Mouse (Mus musculus) kidney, embryonic 16.5 days (tissue): ENCODE measurements around the gene Srek1. TPM values are rescaled to one million over a fixed set of nuclear protein-coding genes. Genes with fewer than 3 reads are reported as not detected.

Experiments
- ATAC-seq: fragments of 200-750 bp; cut with Nextera tagmentation; 2 replicates; pipeline ENCODE4 v1.8.0; 2017; ENCODE audit warnings: moderate TSS enrichment; ENCODE audit not compliant: low FRiP score, low TSS enrichment
- H3K27ac ChIP-seq: fragments of 300-500 bp; sonication (generic); 2 replicates; pipeline ENCODE4 v1.5.1; 2014; ENCODE audit warnings: low read length
- H3K27me3 ChIP-seq: fragments of 300-500 bp; sonication (generic); 2 replicates; pipeline ENCODE4 v1.6.1; 2014; ENCODE audit warnings: low read length, control low read depth, mixed read lengths; ENCODE audit not compliant: insufficient read depth
- H3K36me3 ChIP-seq: fragments of 300-500 bp; sonication (generic); 2 replicates; pipeline ENCODE4 v1.6.1; 2014; ENCODE audit warnings: low read length, control low read depth, mixed read lengths; ENCODE audit not compliant: insufficient read depth
- H3K4me1 ChIP-seq: fragments of 300-500 bp; sonication (generic); 2 replicates; pipeline ENCODE4 v1.6.1; 2014; ENCODE audit warnings: low read length, control low read depth, mixed read lengths; ENCODE audit not compliant: insufficient read depth
- H3K4me2 ChIP-seq: fragments of 300-500 bp; sonication (generic); replicated peaks from 2 replicates; pipeline ENCODE4 v1.6.1; 2014; ENCODE audit warnings: low read depth, low read length
- H3K4me3 ChIP-seq: fragments of 300-500 bp; sonication (generic); 2 replicates; pipeline ENCODE4 v1.5.1; 2014; ENCODE audit warnings: mild to moderate bottlenecking, low read length
- H3K9ac ChIP-seq: fragments of 300-500 bp; sonication (generic); replicated peaks from 2 replicates; pipeline ENCODE4 v1.6.1; 2014; ENCODE audit warnings: low read length
- H3K9me3 ChIP-seq: fragments of 300-500 bp; sonication (generic); 2 replicates; pipeline ENCODE4 v1.6.1; 2016; ENCODE audit warnings: low read length, control low read depth
- WGBS: fragments of 180-500 bp; shearing (Covaris S2); extraction: QIAGEN DNeasy Blood & Tissue Kit; methylation state at CpG from one replicate; pipeline ENCODE4 v1.1.7; 2014; 5-methylcytosine and 5-hydroxymethylcytosine counted together
- polyA plus RNA-seq: library from polyadenylated mRNA; unstranded; fragments of >200 nt; fragmentation: Nextera tagmentation; extraction: Ambion mirVana; gene quantifications from 2 replicates; pipeline ENCODE4 v1.2.1, GENCODE M21; 2015

Gene Srek1
- 66.4 and 83.1 TPM in 2 replicates for polyA plus RNA-seq

- Histone ChIP-seq H3K4me2 (peak within 1 kb of the TSS; percentile 75), H3K27me3 (no peaks in the 10 kb centered on the region), H3K9me3 (no peaks in the 10 kb centered on the region), H3K36me3 (0 out of 2 replicates have a peak, but pooled peaks cover 3% of the 10 kb centered on the region), H3K27ac (peak within 1 kb of the TSS; percentile 99), H3K4me1 (peaks cover 25% of the 10 kb centered on the region), H3K4me3 (peak within 1 kb of the TSS; percentile 58), H3K9ac (peak within 1 kb of the TSS; percentile 94)
- WGBS = under 1% methylated on average over 81 of the region's 81 CpGs
- ATAC-seq = peak; percentile 94
Observed at GRCm38 (mm10) chr13:103774119-103774757, at the start of gene Srek1. Gene Srek1, minus strand, starts transcription at chr13:103774608.

GRCm38 (mm10) chr13:103822270-103822669 lies 47.9 kb upstream of the Srek1 start:
- H3K4me2 ChIP-seq = no peak overlapping the region
- peaks cover 15% of the 10 kb centered on the region for H3K36me3 ChIP-seq
- no peaks in the 10 kb centered on the region for H3K9me3 ChIP-seq
- WGBS = 78% methylated on average over 1 of the region's 1 CpGs
- H3K4me3 ChIP-seq = no peak overlapping the region
- ATAC-seq = no peak
- no peaks in the 10 kb centered on the region for H3K4me1 ChIP-seq
- H3K9ac ChIP-seq = no peak overlapping the region
- H3K27ac ChIP-seq = no peak overlapping the region
- H3K27me3 ChIP-seq = no peaks in the 10 kb centered on the region

- H3K27ac ChIP-seq = no peak overlapping the region
- WGBS = 92% methylated on average over 5 of the region's 5 CpGs
Observed at GRCm38 (mm10) chr13:103819377-103819776, 45.0 kb upstream of the Srek1 start.

GRCm38 (mm10) chr13:103817935-103818334 lies 43.5 kb upstream of the Srek1 start:
- H3K9me3 ChIP-seq = no peaks in the 10 kb centered on the region
- H3K4me2 ChIP-seq = no peak overlapping the region
- no peak for ATAC-seq
- H3K36me3 ChIP-seq = peaks cover 10% of the 10 kb centered on the region
- H3K27ac ChIP-seq = no peak overlapping the region
- WGBS = 92% methylated on average over 3 of the region's 3 CpGs
- H3K4me1 ChIP-seq = no peaks in the 10 kb centered on the region
- H3K9ac ChIP-seq = no peak overlapping the region
- H3K4me3 ChIP-seq = no peak overlapping the region
- no peaks in the 10 kb centered on the region for H3K27me3 ChIP-seq

More at GRCm38 (mm10) chr13:103819377-103819776, 45.0 kb upstream of the Srek1 start:
- no peak overlapping the region for H3K4me2 ChIP-seq
- ATAC-seq = no peak
- no peak overlapping the region for H3K9ac ChIP-seq
- no peaks in the 10 kb centered on the region for H3K4me1 ChIP-seq
- no peaks in the 10 kb centered on the region for H3K27me3 ChIP-seq
- no peak overlapping the region for H3K4me3 ChIP-seq
- H3K36me3 ChIP-seq = peaks cover 10% of the 10 kb centered on the region
- H3K9me3 ChIP-seq = no peaks in the 10 kb centered on the region

GRCm38 (mm10) chr13:103807464-103807863 lies 33.1 kb upstream of the Srek1 start:
- H3K36me3 ChIP-seq = no peaks in the 10 kb centered on the region; the same call in 1 of the 2 replicates
- no peak for ATAC-seq
- WGBS = 66% methylated on average over 5 of the region's 5 CpGs
- no peaks in the 10 kb centered on the region for H3K9me3 ChIP-seq
- no peak overlapping the region for H3K9ac ChIP-seq
- no peaks in the 10 kb centered on the region for H3K4me1 ChIP-seq
- no peak overlapping the region for H3K27ac ChIP-seq
- H3K4me2 ChIP-seq = no peak overlapping the region
- H3K27me3 ChIP-seq = no peaks in the 10 kb centered on the region
- H3K4me3 ChIP-seq = no peak overlapping the region

GRCm38 (mm10) chr13:103806210-103806851 lies 31.9 kb upstream of the Srek1 start:
- Histone ChIP-seq H3K27ac (no peak overlapping the region), H3K4me3 (no peak overlapping the region), H3K36me3 (no peaks in the 10 kb centered on the region), H3K9ac (no peak overlapping the region), H3K9me3 (no peaks in the 10 kb centered on the region), H3K4me2 (no peak overlapping the region), H3K4me1 (no peaks in the 10 kb centered on the region), H3K27me3 (no peaks in the 10 kb centered on the region)
- ATAC-seq = no peak
- WGBS = 56% methylated on average over 6 of the region's 6 CpGs

GRCm38 (mm10) chr13:103803721-103804120 lies 29.3 kb upstream of the Srek1 start:
- no peaks in the 10 kb centered on the region for H3K9me3 ChIP-seq
- no peak overlapping the region for H3K27ac ChIP-seq
- H3K4me1 ChIP-seq = no peaks in the 10 kb centered on the region
- no peak for ATAC-seq
- WGBS = 59% methylated on average over 5 of the region's 5 CpGs
- H3K9ac ChIP-seq = no peak overlapping the region
- H3K4me3 ChIP-seq = no peak overlapping the region
- no peaks in the 10 kb centered on the region for H3K36me3 ChIP-seq
- no peak overlapping the region for H3K4me2 ChIP-seq
- H3K27me3 ChIP-seq = no peaks in the 10 kb centered on the region

GRCm38 (mm10) chr13:103801021-103801420 lies 26.6 kb upstream of the Srek1 start:
- 86% methylated on average over 1 of the region's 1 CpGs for WGBS
- Histone ChIP-seq H3K27ac (no peak overlapping the region), H3K27me3 (no peaks in the 10 kb centered on the region), H3K9ac (no peak overlapping the region), H3K4me1 (no peaks in the 10 kb centered on the region), H3K4me2 (no peak overlapping the region), H3K36me3 (no peaks in the 10 kb centered on the region), H3K9me3 (no peaks in the 10 kb centered on the region), H3K4me3 (no peak overlapping the region)
- ATAC-seq = no peak

- Histone ChIP-seq H3K4me1 (no peaks in the 10 kb centered on the region), H3K27ac (no peak overlapping the region), H3K36me3 (no peaks in the 10 kb centered on the region), H3K4me3 (no peak overlapping the region), H3K27me3 (no peaks in the 10 kb centered on the region), H3K9me3 (no peaks in the 10 kb centered on the region), H3K4me2 (no peak overlapping the region), H3K9ac (no peak overlapping the region)
- WGBS = 46% methylated on average over 9 of the region's 9 CpGs
- peak; percentile 71; the same call in 1 of the 2 replicates for ATAC-seq
Observed at GRCm38 (mm10) chr13:103794688-103795543, 20.5 kb upstream of the Srek1 start.
